Mouse (Mus musculus) midbrain, embryonic 12.5 days (tissue): ENCODE measurements around the gene Armc10. TPM values are rescaled to one million over a fixed set of nuclear protein-coding genes. Genes with fewer than 3 reads are reported as not detected.

Experiments
- ATAC-seq: fragments of 200-750 bp; cut with Nextera tagmentation; 2 replicates; pipeline ENCODE4 v1.8.0; 2017; ENCODE audit warnings: low read depth, moderate TSS enrichment, moderate library complexity; ENCODE audit not compliant: low FRiP score
- H3K27ac ChIP-seq: fragments of 300-500 bp; sonication (generic); replicated peaks from 2 replicates; pipeline ENCODE4 v1.5.1; 2016; ENCODE audit warnings: mild to moderate bottlenecking
- H3K27me3 ChIP-seq: fragments of 300-500 bp; sonication (generic); 2 replicates; pipeline ENCODE4 v1.6.1; 2016; ENCODE audit warnings: mild to moderate bottlenecking
- H3K36me3 ChIP-seq: fragments of 300-500 bp; sonication (generic); 2 replicates; pipeline ENCODE4 v1.6.1; 2016
- H3K4me1 ChIP-seq: fragments of 300-500 bp; sonication (generic); 2 replicates; pipeline ENCODE4 v1.6.1; 2016
- H3K4me2 ChIP-seq: fragments of 300-500 bp; sonication (generic); replicated peaks from 2 replicates; pipeline ENCODE4 v1.6.1; 2016; ENCODE audit warnings: mild to moderate bottlenecking, moderate library complexity
- H3K4me3 ChIP-seq: fragments of 300-500 bp; sonication (generic); 2 replicates; pipeline ENCODE4 v1.5.1; 2016; ENCODE audit warnings: mild to moderate bottlenecking
- H3K9ac ChIP-seq: fragments of 300-500 bp; sonication (generic); replicated peaks from 2 replicates; pipeline ENCODE4 v1.6.1; 2016; ENCODE audit warnings: mild to moderate bottlenecking, moderate library complexity
- H3K9me3 ChIP-seq: fragments of 300-500 bp; sonication (generic); 2 replicates; pipeline ENCODE4 v1.6.1; 2016; ENCODE audit warnings: mild to moderate bottlenecking
- WGBS: fragments of 180-500 bp; shearing (Covaris S2); methylation state at CpG from one replicate; pipeline ENCODE4 v1.1.7; 2016; 5-methylcytosine and 5-hydroxymethylcytosine counted together
- polyA plus RNA-seq: library from polyadenylated mRNA; unstranded; fragments of >200 nt; fragmentation: Nextera tagmentation; extraction: Ambion mirVana; gene quantifications from 2 replicates; pipeline ENCODE4 v1.2.1, GENCODE M21; 2016

Gene Armc10
- polyA plus RNA-seq, 1 experiment from 2014 or later: 79.1 TPM

DNA sequence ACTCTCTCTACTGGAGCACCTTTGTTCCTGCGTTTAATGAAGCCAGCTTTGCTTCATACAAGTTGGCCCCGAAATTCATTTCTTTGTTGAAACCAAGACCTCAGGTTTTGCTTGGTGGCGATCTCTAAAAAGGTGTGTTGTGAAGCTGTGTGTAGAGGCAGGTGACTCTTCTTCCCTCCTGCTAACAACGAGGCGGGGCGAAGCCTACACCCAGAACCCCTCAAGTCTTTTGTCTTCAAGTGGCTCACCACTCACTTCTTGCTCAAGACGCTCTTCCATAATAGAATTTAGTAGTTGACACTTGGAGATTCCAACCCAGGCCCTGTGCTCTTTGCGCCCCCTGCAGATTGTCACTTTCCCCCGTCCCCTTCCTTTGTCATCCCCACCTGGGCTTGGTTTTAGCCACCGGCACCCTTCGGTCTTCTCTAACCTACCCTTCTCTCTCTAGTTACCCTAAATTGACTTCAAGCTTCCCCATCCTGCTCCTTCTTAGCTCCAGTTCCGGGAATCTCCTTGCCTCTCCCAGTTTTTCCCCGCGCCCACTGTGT, 648 bp upstream of the Armc10 start:
- Histone ChIP-seq H3K4me1 (peaks cover 17% of the 10 kb centered on the region), H3K9me3 (no peaks in the 10 kb centered on the region), H3K9ac (peak overlapping the region; percentile 43), H3K4me2 (peak overlapping the region; percentile 74), H3K27me3 (peaks cover 12% of the 10 kb centered on the region), H3K4me3 (peak overlapping the region; percentile 89), H3K27ac (peak overlapping the region; percentile 94), H3K36me3 (peaks cover 20% of the 10 kb centered on the region)
- ATAC-seq: no peak; the same call in 1 of the 2 replicates
- WGBS: 13% methylated on average over 14 of the region's 14 CpGs

DNA sequence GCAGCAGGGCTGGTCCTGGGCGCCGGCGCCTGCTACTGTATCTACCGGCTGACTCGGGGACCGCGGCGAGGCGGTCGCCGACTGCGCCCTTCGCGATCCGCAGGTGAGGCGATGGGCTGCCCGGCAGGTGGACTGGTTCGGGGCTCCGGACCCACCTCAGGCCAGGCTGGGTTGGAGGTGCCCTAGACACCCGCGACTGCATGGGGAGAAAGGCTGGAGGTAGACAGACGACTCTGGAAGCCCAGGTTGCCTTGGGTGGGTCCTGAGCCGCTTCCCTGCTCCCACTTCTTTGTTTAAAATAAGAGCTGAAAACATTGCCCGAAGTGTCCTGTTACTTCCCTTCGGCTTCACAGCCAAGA, 499 bp downstream of the Armc10 start:
- 0% methylated on average over 25 of the region's 25 CpGs for WGBS
- Histone ChIP-seq H3K36me3 (peaks cover 31% of the 10 kb centered on the region), H3K27me3 (peaks cover 12% of the 10 kb centered on the region), H3K4me3 (peak overlapping the region; percentile 89), H3K9me3 (no peaks in the 10 kb centered on the region), H3K4me2 (peak overlapping the region; percentile 74), H3K4me1 (peaks cover 17% of the 10 kb centered on the region), H3K27ac (peak overlapping the region; percentile 94), H3K9ac (peak overlapping the region; percentile 89)
- ATAC-seq: no peak

DNA sequence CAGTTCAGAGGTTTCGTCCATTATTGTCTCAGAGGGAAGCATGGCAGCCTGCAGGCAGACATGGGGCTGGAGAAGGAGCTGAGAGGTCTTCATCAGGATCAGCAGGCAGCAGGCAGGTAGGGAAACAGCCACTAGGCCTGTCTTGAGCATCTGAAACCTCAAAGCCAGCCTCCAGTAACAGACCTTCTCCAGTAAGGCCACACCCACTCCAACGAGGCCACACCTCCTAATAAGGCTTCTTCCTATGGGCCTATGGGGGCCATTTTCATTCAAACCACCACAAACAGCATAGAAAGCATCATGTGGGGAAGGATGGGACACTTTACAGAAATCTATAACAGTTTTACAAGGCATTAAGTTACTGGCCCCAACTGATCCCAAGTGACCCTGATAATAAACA, 5.1 kb downstream of the Armc10 start:
- Histone ChIP-seq H3K27me3 (no peaks in the 10 kb centered on the region), H3K9me3 (no peaks in the 10 kb centered on the region), H3K36me3 (peaks cover 63% of the 10 kb centered on the region), H3K27ac (no peak overlapping the region), H3K4me3 (no peak overlapping the region), H3K4me1 (peaks cover 11% of the 10 kb centered on the region), H3K9ac (no peak overlapping the region), H3K4me2 (no peak overlapping the region)
- ATAC-seq: no peak
- 79% methylated on average over 2 of the region's 2 CpGs for WGBS

DNA sequence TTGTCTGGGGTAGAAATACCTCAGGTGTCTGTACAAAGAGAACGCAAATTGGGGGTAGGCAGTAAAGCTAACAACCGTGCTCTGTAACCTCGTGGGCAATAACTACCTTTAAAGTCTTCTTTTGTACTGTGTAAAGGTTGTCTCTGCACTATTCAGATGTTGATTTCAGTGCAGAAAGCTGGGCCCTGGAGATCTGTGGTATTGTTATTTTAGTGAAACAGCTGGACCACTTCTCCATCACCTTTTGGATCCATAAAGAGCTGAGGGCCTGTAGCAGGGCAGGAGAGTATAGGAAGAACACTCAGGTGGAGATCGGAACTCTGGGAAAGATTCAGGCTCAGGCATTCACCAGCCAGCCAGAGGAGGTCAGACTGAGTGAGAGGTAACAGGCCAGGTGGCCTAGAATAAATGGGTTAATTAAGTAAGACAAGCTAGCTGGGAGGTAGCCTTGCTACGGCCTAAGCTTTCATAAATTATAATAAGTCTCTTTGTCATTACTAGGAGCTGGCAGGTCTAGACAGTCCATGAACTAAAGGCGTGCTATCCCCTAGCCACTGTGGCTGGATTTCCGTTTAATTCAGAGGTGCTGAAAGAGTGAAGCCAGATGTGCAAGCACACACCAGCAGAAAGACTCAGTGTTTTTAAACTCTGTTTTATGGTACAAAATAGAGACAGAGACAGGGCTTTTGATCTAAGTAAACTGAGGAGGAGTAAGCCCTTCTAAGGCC, 6.4 kb downstream of the Armc10 start:
- no peaks in the 10 kb centered on the region for H3K9me3 ChIP-seq
- H3K4me1 ChIP-seq: peaks cover 5% of the 10 kb centered on the region
- no peak for ATAC-seq
- H3K36me3 ChIP-seq: peaks cover 70% of the 10 kb centered on the region
- H3K27ac ChIP-seq: no peak overlapping the region
- H3K9ac ChIP-seq: no peak overlapping the region
- 94% methylated on average over 7 of the region's 7 CpGs for WGBS
- no peaks in the 10 kb centered on the region for H3K27me3 ChIP-seq
- no peak overlapping the region for H3K4me3 ChIP-seq
- H3K4me2 ChIP-seq: no peak overlapping the region

DNA sequence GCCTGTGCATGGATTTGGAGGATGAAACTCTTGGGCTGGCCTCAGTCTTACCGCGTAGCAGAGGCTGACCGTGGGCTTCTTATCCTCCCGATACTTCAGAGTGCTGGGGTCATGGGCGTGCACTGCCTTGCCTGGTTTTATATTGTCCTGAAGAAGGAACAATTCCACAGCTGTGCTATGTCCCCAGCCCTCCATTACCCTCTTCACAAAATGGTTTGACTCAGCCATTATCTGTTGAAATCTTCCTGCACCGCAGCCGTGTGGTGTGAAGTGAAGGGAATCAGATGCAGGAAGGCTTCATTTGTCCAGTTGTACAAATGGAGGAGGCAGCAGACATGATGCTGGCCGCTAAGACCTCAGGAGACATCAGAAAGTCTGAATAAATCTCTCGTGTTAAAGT, 11.3 kb downstream of the Armc10 start:
- no peaks in the 10 kb centered on the region for H3K27me3 ChIP-seq

DNA sequence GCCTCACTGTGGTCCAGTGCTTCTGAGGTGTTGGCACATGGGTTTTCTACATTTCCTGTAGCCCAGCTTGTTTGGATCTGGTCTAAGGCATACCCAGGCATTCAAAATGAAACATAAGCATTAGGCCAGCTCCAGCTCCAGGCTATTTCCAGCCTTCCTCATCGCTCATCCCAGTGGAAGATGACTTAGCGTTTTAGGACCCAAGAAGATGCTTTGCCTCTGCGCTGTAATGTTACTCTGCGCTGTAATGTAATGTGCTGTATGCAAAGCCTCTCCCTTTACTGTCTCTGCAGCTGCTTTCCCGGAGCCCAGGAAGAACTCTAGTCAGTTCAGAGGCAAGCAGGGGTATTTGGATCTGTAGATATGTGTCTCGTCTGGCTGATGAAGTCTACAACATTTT, 12.4 kb downstream of the Armc10 start:
- WGBS: 94% methylated on average over 6 of the region's 6 CpGs
- H3K36me3 ChIP-seq: peaks cover 79% of the 10 kb centered on the region

More for the DNA sequence above, 11.3 kb downstream of the Armc10 start:
- 93% methylated on average over 9 of the region's 9 CpGs for WGBS
- H3K36me3 ChIP-seq: peaks cover 79% of the 10 kb centered on the region
- no peak overlapping the region for H3K27ac ChIP-seq
- ATAC-seq: no peak
- H3K9me3 ChIP-seq: no peaks in the 10 kb centered on the region
- no peak overlapping the region for H3K9ac ChIP-seq
- H3K4me1 ChIP-seq: peaks cover 4% of the 10 kb centered on the region; the same call in 1 of the 2 replicates
- H3K4me3 ChIP-seq: no peak overlapping the region
- H3K4me2 ChIP-seq: no peak overlapping the region

DNA sequence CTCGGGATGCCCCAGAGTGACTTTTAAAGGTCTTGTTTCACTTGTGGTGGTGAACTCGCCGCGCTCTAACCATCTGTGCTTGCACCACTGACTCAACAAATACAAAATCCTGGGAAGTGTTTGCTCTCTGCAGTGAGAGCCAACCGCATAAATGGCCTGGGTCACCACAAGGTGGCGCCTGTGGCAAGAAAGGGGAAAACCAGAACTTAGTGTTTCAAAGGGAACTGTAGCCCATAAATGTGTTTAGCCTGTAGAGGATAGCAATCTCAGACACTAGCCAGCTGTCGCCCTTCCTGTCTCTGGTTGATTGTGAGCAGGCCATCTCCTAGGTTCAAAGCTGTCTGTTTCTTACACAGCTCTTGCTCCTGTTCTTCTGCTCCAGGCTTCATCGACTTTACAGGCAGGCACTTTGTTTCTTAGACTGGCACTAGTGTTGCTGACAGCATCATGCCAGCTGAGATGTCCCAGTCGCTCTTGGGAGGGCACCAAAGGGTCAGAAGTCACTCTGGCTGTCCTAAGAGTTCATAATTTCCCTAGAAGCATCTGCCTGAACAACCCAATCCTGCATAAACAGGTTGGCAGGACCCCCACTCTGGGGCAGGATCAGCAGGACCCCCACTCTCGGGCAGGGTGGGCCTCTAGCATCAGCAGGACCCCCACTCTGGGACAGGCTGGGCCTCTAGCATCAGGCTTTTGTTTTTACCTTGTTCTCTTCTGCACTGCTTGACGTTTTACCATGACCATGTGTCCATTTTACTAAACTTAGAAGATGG, 13.2 kb downstream of the Armc10 start:
- Histone ChIP-seq H3K27ac (0 out of 2 replicates have a peak overlapping the region, but pooled peaks have one; percentile 42), H3K36me3 (peaks cover 80% of the 10 kb centered on the region)

More for the DNA sequence above, 12.4 kb downstream of the Armc10 start:
- H3K9me3 ChIP-seq: no peaks in the 10 kb centered on the region
- no peak overlapping the region for H3K9ac ChIP-seq
- H3K4me3 ChIP-seq: no peak overlapping the region
- peaks cover 4% of the 10 kb centered on the region; the same call in 1 of the 2 replicates for H3K4me1 ChIP-seq
- no peak overlapping the region for H3K27ac ChIP-seq
- no peak for ATAC-seq
- no peaks in the 10 kb centered on the region for H3K27me3 ChIP-seq
- no peak overlapping the region for H3K4me2 ChIP-seq

DNA sequence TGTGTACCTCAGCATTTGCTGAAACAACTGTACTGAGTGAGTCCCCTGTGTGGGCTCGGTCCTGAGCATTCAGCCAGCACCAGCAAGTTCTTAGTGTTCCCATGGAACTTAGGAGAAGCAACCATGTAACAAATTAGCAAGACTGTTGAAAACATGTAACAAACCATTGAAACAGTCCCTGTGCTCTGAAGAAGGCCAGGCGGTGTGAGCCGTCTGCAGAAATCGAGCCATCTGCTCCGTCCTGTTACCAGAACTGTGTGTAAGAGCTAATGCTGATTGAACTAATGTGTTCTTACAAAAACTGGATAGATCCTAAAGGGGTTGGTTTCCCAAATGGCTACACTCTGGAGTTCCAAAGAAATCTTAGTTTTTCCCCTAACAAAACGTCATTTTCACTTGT, 15.2 kb downstream of the Armc10 start:
- Histone ChIP-seq H3K36me3 (peaks cover 86% of the 10 kb centered on the region), H3K27me3 (no peaks in the 10 kb centered on the region), H3K4me2 (no peak overlapping the region), H3K27ac (no peak overlapping the region), H3K9me3 (no peaks in the 10 kb centered on the region), H3K4me3 (no peak overlapping the region), H3K9ac (no peak overlapping the region), H3K4me1 (peaks cover 4% of the 10 kb centered on the region; the same call in 1 of the 2 replicates)
- 91% methylated on average over 6 of the region's 6 CpGs for WGBS
- ATAC-seq: no peak

More for the DNA sequence above, 13.2 kb downstream of the Armc10 start:
- Histone ChIP-seq H3K27me3 (no peaks in the 10 kb centered on the region), H3K4me2 (no peak overlapping the region), H3K9ac (no peak overlapping the region), H3K9me3 (no peaks in the 10 kb centered on the region), H3K4me3 (no peak overlapping the region), H3K4me1 (peaks cover 4% of the 10 kb centered on the region; the same call in 1 of the 2 replicates)
- 56% methylated on average over 11 of the region's 11 CpGs for WGBS
- ATAC-seq: peak; percentile 80

DNA sequence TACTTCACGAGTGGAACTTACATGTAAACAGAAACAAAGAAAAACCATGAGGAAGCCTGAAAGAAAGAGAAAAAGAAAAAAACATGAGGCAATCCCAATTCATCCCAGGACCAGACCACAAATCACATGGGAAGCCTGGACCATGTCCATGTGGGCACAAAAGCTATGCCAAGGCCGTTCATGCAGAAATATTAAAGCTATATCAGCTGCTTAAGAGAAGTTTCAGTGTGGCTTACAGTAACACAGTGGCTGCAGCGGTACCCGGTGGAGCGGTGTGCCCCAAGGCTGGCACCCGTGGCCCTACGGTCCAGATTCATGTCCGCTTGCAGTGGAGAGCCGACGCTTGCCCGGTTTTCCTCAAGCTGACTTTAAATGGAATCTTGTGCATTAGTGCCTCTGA, 17.5 kb downstream of the Armc10 start:
- Histone ChIP-seq H3K36me3 (peaks cover 70% of the 10 kb centered on the region), H3K9me3 (no peaks in the 10 kb centered on the region), H3K27ac (no peak overlapping the region), H3K27me3 (no peaks in the 10 kb centered on the region), H3K9ac (no peak overlapping the region), H3K4me1 (peaks cover 7% of the 10 kb centered on the region), H3K4me2 (no peak overlapping the region), H3K4me3 (no peak overlapping the region)
- WGBS: 94% methylated on average over 11 of the region's 11 CpGs
- no peak for ATAC-seq

DNA sequence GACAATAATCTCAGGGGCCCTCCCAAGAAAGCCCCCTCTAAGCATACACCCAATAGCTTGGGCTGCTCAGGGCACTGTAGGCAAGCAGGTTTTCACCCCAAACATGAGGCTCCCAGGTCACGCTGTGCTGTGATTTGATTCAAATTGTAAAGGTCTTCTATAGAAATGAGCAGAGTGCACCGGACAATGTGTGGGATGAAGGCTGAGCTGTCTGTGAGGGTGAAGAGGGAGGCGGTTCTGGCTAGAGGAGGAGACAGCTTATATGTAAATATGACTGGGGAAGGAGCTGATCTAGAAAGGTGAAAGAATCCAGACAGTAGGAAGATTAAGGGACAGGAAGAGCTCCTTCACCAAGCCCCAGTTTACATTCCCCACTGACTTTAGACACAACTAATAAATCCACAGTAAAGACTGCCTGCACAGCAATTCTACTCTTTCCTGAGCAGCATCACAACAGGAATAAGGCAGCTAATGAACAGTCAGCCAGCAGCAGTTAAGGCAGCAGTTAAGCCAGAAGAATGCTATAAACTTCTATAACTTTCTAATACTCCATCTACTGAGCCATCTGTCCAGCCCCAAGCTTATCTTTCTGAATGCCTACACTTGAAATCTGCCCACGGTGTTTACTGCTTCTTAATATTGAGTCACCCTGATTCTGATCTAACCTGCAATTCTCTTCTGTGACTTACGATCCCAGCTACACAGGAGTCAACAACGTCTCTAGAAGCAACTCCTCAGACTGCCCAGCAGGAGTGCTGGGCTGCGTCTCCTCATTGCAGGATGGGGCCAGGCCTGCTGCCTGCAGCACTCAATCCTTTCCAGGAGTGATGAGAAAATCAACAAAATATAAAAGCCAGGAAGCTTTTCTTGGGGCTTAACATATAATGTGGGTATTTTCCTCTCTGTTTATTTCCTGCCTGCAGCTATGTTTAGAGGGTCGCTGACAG, 21.9 kb downstream of the Armc10 start:
- Histone ChIP-seq H3K36me3 (peaks cover 42% of the 10 kb centered on the region), H3K9ac (no peak overlapping the region), H3K4me2 (no peak overlapping the region), H3K9me3 (no peaks in the 10 kb centered on the region), H3K4me1 (peaks cover 6% of the 10 kb centered on the region), H3K27me3 (no peaks in the 10 kb centered on the region), H3K4me3 (no peak overlapping the region), H3K27ac (0 out of 2 replicates have a peak overlapping the region, but pooled peaks have one; percentile 10)
- 58% methylated on average over 8 of the region's 8 CpGs for WGBS
- ATAC-seq: no peak

DNA sequence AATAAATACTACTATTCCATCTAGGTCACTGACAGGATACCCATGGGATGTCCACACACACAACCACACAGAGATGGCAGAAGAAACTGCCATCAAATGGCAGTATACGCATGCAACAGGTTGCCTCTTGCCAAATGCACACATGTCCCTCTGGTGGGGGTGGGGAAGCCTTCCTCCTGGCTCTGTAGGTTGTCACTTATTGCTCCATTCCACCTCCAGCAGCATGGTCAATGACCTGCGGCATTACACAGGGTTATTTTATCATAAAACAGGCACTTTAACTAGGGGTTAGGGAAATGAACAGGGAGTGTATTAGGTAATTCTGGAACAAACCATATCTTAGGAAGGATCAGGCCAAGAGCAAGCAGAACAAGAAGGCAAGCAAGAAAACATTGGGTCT, 23.7 kb downstream of the Armc10 start:
- peaks cover 30% of the 10 kb centered on the region for H3K36me3 ChIP-seq
- no peak overlapping the region for H3K9ac ChIP-seq
- H3K27ac ChIP-seq: no peak overlapping the region
- WGBS: 90% methylated on average over 2 of the region's 2 CpGs
- H3K4me3 ChIP-seq: no peak overlapping the region
- H3K4me1 ChIP-seq: peaks cover 9% of the 10 kb centered on the region
- ATAC-seq: no peak
- H3K9me3 ChIP-seq: no peaks in the 10 kb centered on the region
- H3K27me3 ChIP-seq: no peaks in the 10 kb centered on the region
- no peak overlapping the region for H3K4me2 ChIP-seq
